Mouse (Mus musculus): Measurements from ENCODE around the gene Kat6b. TPM values are rescaled to one million over a fixed set of nuclear protein-coding genes. Genes with fewer than 3 reads are reported as not detected.
"Not testable (repeated sequence)": the region's sequence is repeated elsewhere in the genome, so short reads cannot be mapped to it uniquely, and the experiment has no call there.

Kat6b gene
- polyA plus RNA-seq, 1 experiment from 2014 or later = 13.3 TPM

DNA sequence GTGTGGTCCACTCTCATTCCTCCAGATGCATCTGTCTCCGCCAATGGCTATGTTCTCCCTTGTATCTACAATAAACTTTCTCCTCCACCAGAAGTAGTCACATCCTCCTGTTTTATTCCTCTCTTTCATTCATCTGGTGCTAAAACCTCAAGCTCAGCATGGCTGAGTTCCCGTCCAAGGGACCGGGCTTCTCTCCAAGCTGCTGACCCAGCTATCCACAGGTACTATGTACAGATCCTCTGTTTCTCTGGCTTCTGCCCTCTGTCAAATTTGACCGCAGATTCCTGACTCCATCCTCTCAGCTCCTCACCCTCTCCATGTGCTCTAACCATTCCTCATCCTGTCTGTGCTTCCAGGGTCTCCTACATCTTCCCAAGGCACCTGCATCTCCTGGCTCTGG, 22.1 kb upstream of the Kat6b start:
- WGBS = 93% methylated on average over 4 of the region's 4 CpGs
- DNase-seq (ENCODE audit: low spot score) = no peak
- H3K27ac ChIP-seq = no peak overlapping the region

DNA sequence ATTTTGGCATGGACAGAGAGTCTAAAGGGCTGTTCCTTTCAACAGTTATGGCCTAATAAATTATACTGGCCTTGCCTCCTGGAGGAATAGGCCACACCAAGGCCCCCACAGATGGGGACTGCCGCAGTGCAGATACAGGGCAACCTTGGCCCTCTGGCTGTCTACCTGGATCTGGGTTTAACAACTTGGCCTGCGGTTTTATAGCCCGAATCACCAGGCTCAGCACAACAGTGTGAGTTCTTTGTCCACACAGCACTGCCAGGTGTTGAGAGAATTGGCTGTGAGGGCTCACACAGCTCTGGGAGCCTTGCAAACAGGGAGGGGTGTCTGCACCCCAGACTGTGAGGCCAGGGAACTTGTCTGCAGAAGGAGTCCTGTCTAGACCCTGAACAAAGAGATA, 18.8 kb upstream of the Kat6b start:
- H3K4me1 ChIP-seq (replicated peaks) = no peaks in the 10 kb centered on the region

More for the DNA sequence above, 22.1 kb upstream of the Kat6b start:
- no peaks in the 10 kb centered on the region for H3K4me1 ChIP-seq (replicated peaks)
- H3K9me3 ChIP-seq = no peaks in the 10 kb centered on the region
- H3K36me3 ChIP-seq = no peaks in the 10 kb centered on the region
- no peak overlapping the region for H3K4me3 ChIP-seq
- H3K27me3 ChIP-seq (ENCODE audit: insufficient read depth, poor library complexity, severe bottlenecking) = no peaks in the 10 kb centered on the region

DNA sequence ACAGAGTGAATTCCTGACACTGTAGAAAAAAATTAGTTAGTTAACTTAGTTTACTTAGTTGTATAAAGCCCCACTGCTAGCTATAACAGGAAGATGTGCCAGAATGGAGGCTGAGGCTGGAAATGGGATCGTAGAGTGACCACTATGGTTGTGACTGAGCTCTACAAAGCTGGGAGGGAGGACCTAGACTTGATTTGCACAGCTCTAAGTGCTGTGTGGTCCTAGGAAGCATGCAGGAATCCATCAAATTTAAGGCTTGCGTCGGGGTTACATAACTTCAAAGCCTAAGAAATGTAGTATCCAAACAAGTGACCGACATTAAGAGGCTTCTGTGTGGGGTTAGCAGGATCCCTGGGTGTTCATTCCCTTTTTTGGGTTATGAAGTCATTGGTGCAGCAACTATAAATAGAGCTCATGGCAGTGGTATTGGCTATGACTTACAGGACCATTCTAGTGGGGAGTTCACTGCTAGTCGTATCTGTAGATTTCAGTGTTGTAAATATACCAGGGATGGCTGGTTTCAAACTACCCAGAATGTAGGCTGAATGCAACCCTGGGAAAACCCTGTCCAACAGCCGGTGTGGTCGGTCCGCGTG, 18.0 kb upstream of the Kat6b start:
- Histone ChIP-seq H3K27ac (no peak overlapping the region), H3K27me3 (ENCODE audit: insufficient read depth, poor library complexity, severe bottlenecking) (no peaks in the 10 kb centered on the region), H3K4me3 (no peak overlapping the region), H3K36me3 (no peaks in the 10 kb centered on the region), H3K4me1 (replicated peaks) (no peaks in the 10 kb centered on the region), H3K9me3 (no peaks in the 10 kb centered on the region)
- WGBS = 93% methylated on average over 9 of the region's 9 CpGs
- DNase-seq (ENCODE audit: low spot score) = no peak

More for the DNA sequence above, 18.8 kb upstream of the Kat6b start:
- Histone ChIP-seq H3K27me3 (ENCODE audit: insufficient read depth, poor library complexity, severe bottlenecking) (no peaks in the 10 kb centered on the region), H3K4me3 (no peak overlapping the region), H3K9me3 (no peaks in the 10 kb centered on the region), H3K27ac (no peak overlapping the region), H3K36me3 (no peaks in the 10 kb centered on the region)
- DNase-seq (ENCODE audit: low spot score) = no peak
- WGBS = 90% methylated on average over 3 of the region's 3 CpGs

DNA sequence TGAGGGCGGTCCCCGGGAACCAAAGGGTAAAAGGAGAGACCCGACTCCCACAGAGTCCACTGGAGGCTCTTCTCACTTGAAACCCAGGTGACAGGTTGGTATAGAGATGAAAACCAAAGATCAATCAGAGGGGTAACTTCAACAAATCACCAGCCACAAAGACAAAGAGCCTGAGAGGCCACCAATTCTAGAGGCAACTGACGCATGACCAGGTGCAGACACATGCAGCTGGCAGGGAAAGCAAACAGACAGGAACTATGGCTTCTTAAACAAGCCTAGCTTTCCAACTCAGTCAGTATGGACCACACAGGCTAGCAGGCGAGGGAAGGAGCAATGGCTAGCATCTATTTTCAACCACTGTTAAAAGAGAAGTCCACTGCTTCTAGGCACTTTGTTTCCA, 10.8 kb upstream of the Kat6b start:
- Histone ChIP-seq H3K27ac (no peak overlapping the region), H3K36me3 (no peaks in the 10 kb centered on the region), H3K9me3 (no peaks in the 10 kb centered on the region), H3K4me3 (no peak overlapping the region), H3K4me1 (replicated peaks) (peaks cover 4% of the 10 kb centered on the region; the same call in 1 of the 2 replicates), H3K27me3 (ENCODE audit: insufficient read depth, poor library complexity, severe bottlenecking) (no peaks in the 10 kb centered on the region)
- 87% methylated on average over 5 of the region's 5 CpGs for WGBS
- no peak for DNase-seq (ENCODE audit: low spot score)

DNA sequence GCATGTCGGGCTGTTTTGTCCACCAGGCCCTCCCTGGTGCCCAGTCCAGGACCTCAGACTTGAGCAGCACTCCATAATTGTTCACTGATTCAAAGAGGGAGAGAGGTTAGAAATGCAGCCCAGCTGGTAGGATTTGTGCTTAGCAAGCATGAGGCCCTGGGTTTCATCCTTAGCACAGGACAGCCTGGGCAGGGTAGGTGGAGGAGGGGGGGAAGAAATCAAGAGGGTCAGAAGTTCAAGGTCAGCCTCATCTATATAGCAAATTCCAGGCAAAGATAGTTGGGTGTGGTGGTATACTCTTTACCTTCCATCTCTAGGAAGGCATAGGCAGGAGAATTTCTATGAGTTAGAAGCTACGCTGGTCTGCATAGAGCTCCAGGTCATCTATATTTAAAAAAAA, 9.3 kb upstream of the Kat6b start:
- no peaks in the 10 kb centered on the region for H3K9me3 ChIP-seq
- no peaks in the 10 kb centered on the region for H3K36me3 ChIP-seq
- WGBS = 93% methylated on average over 2 of the region's 2 CpGs
- H3K4me3 ChIP-seq = no peak overlapping the region
- H3K27me3 ChIP-seq (ENCODE audit: insufficient read depth, poor library complexity, severe bottlenecking) = no peaks in the 10 kb centered on the region
- H3K4me1 ChIP-seq (replicated peaks) = peaks cover 4% of the 10 kb centered on the region; the same call in 1 of the 2 replicates
- DNase-seq (ENCODE audit: low spot score) = no peak
- H3K27ac ChIP-seq = no peak overlapping the region

DNA sequence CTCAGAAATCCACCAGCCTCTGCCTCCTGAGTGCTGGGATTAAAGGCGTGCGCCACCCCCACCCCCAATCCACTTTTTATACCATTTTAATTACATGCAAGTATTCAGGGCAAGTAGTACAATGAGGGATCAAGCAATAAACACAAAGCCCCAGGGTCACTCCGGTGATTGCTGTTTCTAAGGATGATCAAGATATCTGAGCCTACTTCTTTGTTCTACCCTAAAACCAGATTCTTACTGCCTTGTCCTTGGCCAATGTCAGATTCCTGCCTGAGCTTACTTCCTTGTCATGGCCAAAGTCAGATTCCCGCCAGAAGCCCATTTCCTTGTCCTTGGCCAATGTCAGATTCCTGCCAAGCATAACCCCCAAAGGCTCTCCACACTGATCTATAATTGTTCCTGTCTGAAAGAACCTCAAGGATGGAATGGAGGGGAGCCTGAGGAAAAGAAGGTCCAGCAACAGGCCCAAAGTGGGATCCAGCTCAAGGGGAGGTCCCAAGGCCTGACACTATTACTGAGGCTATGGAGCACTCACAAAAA, 6.6 kb upstream of the Kat6b start:
- DNase-seq (ENCODE audit: low spot score); H3K27ac ChIP-seq; H3K27me3 ChIP-seq (ENCODE audit: insufficient read depth, poor library complexity, severe bottlenecking); H3K4me3 ChIP-seq; H3K36me3 ChIP-seq; H3K4me1 ChIP-seq (replicated peaks); H3K9me3 ChIP-seq: not testable (repeated sequence)
- WGBS = 90% methylated on average over 4 of the region's 4 CpGs

DNA sequence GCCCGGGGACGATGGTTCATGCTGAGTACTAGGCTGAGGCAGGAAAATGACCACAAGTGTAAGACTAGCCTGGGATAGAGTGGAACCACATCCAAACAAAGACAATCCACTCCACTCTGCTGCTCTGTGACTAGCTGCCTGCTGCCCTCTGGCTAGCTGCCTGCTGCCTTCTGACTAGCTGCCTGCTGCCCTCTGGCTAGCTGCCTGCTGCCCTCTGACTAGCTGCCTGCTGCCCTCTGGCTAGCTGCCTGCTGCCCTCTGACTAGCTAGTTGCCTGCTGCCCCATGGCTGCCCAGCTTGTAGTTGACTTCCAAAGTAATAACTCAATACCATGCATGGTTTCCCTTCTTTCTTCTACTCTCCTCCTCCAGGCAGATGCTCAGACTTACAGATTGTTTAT, 4.1 kb upstream of the Kat6b start:
- DNase-seq (ENCODE audit: low spot score) = no peak
- H3K27me3 ChIP-seq (ENCODE audit: insufficient read depth, poor library complexity, severe bottlenecking) = no peaks in the 10 kb centered on the region
- no peaks in the 10 kb centered on the region for H3K36me3 ChIP-seq
- H3K4me3 ChIP-seq = no peak overlapping the region
- no peaks in the 10 kb centered on the region for H3K9me3 ChIP-seq
- no peak overlapping the region for H3K27ac ChIP-seq
- WGBS = 88% methylated on average over 2 of the region's 2 CpGs
- H3K4me1 ChIP-seq (replicated peaks) = no peaks in the 10 kb centered on the region

DNA sequence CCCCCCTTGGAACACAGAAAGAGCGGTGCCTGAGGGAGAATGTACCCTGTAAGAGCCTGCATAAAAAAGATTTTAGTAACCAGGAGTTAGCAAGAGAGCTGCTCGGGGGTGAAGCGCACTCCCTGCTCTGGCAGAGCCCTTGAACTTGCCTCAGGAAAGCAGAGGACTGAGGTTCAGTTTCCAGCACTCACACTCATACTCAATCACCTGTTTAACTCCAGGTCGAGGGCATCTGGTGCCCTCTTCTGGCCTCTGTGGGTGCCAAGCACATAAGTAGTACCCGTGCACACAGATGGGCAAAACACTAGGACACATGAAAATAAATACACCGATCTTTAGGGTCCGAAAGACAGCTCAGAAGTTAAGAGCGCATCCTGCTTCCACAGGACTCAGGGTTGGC, 1.7 kb upstream of the Kat6b start:
- Histone ChIP-seq H3K4me3 (no peak overlapping the region), H3K9me3 (no peaks in the 10 kb centered on the region), H3K4me1 (replicated peaks) (no peaks in the 10 kb centered on the region), H3K27me3 (ENCODE audit: insufficient read depth, poor library complexity, severe bottlenecking) (no peaks in the 10 kb centered on the region), H3K36me3 (no peaks in the 10 kb centered on the region), H3K27ac (no peak overlapping the region)
- WGBS = 95% methylated on average over 8 of the region's 8 CpGs
- DNase-seq (ENCODE audit: low spot score) = no peak

DNA sequence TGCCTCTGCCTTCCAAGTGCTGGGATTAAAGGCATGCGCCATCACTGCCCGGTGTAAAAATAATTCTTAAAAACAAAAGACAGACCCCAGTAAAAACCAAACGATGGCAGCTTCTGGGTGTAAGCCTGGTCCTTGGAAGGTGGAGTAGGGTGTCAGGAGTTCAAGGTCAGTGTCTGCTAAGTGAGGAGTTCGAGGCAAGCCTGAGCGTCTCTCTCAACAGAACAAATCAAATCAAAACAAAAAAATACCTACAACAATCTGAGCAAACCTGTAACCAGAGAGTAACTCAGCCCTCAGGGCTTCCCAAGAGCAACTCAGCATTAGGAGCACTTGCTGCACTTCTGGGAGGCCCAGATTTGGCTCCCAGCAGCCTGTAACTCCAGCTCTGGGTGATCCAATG, 1.0 kb upstream of the Kat6b start:
- Histone ChIP-seq H3K27ac (no peak overlapping the region), H3K36me3 (no peaks in the 10 kb centered on the region), H3K27me3 (ENCODE audit: insufficient read depth, poor library complexity, severe bottlenecking) (no peaks in the 10 kb centered on the region), H3K4me3 (no peak overlapping the region), H3K4me1 (replicated peaks) (no peaks in the 10 kb centered on the region), H3K9me3 (no peaks in the 10 kb centered on the region)
- 94% methylated on average over 5 of the region's 5 CpGs for WGBS
- no peak for DNase-seq (ENCODE audit: low spot score)

DNA sequence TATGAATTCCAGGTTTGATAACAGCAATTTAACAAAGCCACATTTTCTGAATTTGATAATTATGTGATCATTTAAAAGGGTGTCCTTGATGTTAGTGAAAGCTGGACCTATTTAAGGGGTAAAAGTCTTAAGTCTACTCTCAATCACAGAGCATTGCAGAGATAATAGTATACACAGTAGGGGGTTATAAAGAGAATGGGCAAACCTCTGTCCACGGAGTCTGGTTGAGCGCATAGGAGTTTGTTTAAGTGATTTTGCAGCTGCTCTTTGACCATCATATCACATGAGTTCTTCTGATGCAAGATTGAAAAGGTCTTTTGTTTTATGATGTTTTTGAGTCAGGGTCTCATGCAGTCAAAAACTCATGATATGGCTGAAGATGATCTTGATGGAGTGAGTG, 3.0 kb downstream of the Kat6b start:
- Histone ChIP-seq H3K27me3 (ENCODE audit: insufficient read depth, poor library complexity, severe bottlenecking) (no peaks in the 10 kb centered on the region), H3K36me3 (no peaks in the 10 kb centered on the region), H3K4me3 (no peak overlapping the region), H3K9me3 (no peaks in the 10 kb centered on the region), H3K4me1 (replicated peaks) (peaks cover 5% of the 10 kb centered on the region), H3K27ac (no peak overlapping the region)
- WGBS = 70% methylated on average over 2 of the region's 2 CpGs
- no peak for DNase-seq (ENCODE audit: low spot score)

DNA sequence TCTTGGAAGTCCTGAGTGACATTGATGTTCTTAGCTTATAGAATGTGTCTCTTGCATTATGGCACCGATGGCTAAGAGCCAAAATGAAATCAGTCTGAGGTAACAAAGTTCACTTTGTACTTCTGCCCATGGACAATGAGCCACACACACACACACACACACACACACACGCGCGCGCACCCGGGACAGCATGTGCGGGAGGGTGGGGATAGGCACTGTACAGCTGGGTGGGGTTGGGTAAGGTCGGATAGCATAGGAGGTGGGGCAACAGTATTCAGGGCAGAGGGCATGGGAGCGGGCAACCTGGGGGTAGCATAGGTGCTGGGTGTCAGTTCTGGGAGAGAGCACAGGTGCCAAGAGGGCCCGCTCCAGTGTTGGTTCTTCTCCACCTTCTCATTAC, 3.5 kb downstream of the Kat6b start:
- Histone ChIP-seq H3K4me1 (replicated peaks) (peaks cover 8% of the 10 kb centered on the region), H3K27ac (no peak overlapping the region), H3K9me3 (no peaks in the 10 kb centered on the region), H3K27me3 (ENCODE audit: insufficient read depth, poor library complexity, severe bottlenecking) (no peaks in the 10 kb centered on the region), H3K4me3 (no peak overlapping the region), H3K36me3 (no peaks in the 10 kb centered on the region)
- WGBS = 96% methylated on average over 10 of the region's 10 CpGs
- DNase-seq (ENCODE audit: low spot score) = no peak

DNA sequence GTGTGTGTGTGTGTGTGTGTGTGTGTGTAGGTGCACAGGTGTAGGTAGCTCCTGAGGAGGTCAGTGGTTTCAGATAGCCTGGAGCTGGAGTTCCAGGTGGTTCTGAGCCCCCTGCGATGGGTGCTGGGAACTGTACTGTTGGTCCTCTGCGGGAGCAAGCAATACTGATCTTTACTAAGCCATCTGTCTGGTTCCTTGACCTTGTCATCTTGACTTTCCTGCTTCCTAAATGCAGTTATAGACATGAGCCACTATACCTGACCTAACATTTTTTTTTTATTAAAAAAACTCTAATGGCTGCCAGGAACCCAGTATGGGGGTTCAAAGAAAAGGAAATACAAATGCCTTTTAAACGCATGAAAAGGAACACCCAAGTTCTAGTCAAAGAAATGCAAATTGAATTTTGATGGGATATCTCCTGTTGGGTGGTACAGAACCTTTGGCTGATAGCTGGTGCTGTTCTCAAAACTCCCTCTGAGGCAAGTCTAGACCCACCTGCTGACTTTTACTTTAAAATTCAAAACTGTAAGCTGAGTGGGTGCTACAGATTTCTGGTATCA, 4.8 kb downstream of the Kat6b start:
- Histone ChIP-seq H3K27me3 (ENCODE audit: insufficient read depth, poor library complexity, severe bottlenecking) (no peaks in the 10 kb centered on the region), H3K27ac (no peak overlapping the region), H3K9me3 (no peaks in the 10 kb centered on the region), H3K36me3 (no peaks in the 10 kb centered on the region), H3K4me3 (no peak overlapping the region), H3K4me1 (replicated peaks) (peaks cover 8% of the 10 kb centered on the region)
- DNase-seq (ENCODE audit: low spot score) = no peak
- WGBS = 91% methylated on average over 3 of the region's 3 CpGs

DNA sequence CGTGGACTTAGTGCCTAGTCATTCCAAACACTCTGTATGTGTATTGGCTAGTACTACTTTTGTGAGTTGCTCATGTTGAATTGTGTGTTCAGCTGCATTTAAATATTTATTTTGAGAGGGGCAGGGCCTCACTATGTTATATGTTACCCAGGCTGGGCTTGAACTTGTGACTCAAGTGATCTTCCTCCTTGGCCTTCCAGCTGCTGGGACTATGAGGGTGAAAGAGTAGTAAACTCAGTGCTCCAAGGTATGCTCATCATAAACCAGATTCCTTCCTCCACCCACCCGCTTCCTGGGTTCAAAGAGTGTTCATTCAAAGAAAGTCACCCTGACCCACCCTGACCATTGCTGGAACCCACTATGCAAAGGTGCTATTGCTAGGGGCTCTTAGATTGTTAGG, 5.9 kb downstream of the Kat6b start:
- not testable (repeated sequence) for DNase-seq (ENCODE audit: low spot score); H3K27me3 ChIP-seq (ENCODE audit: insufficient read depth, poor library complexity, severe bottlenecking); H3K27ac ChIP-seq; H3K4me1 ChIP-seq (replicated peaks); H3K36me3 ChIP-seq; H3K9me3 ChIP-seq; H3K4me3 ChIP-seq
- WGBS = 85% methylated on average over 2 of the region's 2 CpGs

Data from hindbrain, embryonic 10.5 days (tissue).